Mouse (Mus musculus) lung, postnatal 4 days (tissue): ENCODE results near the gene Treh.

Experiments
- DNase-seq, 2 experiments: peaks; one replicate each; pipeline ENCODE4 v3.0.0; 2021

Treh gene

GRCm38 (mm10) chr9:44735886-44736285 lies 62.9 kb downstream of the Treh start:
- no peak for DNase-seq
